Mouse (Mus musculus): ENCODE measurements at regions not wholly inside any gene's neighbourhood (a gene's known extent, or its start where the extent isn't known, plus 50 kb on each side); places are given as distances from the start of the nearest gene placed in this dataset.

DNA sequence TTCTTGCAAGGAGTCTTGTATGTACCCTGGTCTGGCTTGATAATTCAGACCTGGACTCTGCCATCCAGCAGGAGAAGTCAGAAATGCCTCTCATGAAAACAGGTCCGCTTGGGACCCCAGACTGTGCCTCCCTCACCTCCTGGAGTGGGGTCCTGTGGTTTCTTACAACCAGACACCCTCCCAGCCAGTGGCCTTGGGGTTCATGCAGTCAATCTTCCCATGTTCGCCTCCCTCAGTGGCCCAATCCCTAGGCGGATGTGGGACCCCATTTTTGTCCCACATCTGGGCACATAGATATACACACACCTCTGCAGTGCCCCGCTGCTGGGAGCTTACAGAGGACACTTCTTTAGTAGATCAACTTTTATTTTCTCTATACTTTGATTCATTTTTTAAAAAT lies 217.7 kb downstream of the Lrfn2 start:
- DNase-seq = no peak

- no peak for DNase-seq
Observed at GRCm38 (mm10) chr17:49150971-49151422, 218.8 kb downstream of the Lrfn2 start.

DNA sequence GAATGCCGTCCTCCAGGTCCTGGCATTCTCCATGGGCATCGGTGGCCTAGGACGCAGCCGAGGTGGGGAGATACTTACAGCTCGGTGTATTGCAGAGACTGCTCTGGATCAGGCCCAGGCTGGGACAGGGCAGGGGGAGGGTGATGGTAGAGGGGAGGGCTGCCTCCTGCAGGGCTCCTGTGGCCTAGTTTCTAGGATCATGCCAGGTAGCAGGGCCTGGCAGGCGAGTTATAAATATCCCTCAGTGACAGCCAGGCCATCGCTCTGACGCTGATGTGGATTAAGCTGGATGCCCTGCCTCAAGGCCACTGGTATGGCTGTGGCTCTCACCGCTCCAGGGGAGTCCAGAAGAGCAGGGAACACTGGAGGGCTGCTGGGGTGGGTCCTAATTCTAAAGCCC lies 221.8 kb downstream of the Lrfn2 start:
- DNase-seq = no peak

DNA sequence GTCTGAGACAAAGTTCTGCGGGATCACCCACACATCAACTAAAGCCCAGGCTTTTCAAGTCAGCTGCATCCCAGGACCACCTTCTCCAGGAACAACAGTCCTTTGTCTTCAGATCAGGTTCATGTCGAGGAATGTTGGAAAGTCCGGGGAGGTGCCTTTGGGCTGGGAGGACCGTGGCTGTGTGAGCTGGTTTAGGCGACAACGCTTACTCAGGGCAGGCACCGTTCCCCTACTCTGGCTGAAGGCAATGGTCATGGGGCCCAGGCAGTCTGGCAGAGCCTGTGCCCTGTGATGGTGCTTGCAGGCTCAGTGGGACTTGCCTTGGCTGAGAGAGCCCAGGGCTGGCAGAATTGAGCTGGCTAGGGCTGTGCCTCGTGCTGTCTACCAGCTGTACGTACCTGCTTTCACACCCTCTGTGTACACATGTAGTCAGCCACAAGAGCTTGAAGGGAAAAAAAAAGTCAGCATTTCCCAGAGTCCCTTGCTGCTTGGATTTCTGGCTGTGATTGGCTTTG lies 222.9 kb downstream of the Lrfn2 start:
- no peak for DNase-seq

- no peak for DNase-seq
Observed at GRCm38 (mm10) chr17:49157586-49157985, 225.4 kb downstream of the Lrfn2 start.

DNA sequence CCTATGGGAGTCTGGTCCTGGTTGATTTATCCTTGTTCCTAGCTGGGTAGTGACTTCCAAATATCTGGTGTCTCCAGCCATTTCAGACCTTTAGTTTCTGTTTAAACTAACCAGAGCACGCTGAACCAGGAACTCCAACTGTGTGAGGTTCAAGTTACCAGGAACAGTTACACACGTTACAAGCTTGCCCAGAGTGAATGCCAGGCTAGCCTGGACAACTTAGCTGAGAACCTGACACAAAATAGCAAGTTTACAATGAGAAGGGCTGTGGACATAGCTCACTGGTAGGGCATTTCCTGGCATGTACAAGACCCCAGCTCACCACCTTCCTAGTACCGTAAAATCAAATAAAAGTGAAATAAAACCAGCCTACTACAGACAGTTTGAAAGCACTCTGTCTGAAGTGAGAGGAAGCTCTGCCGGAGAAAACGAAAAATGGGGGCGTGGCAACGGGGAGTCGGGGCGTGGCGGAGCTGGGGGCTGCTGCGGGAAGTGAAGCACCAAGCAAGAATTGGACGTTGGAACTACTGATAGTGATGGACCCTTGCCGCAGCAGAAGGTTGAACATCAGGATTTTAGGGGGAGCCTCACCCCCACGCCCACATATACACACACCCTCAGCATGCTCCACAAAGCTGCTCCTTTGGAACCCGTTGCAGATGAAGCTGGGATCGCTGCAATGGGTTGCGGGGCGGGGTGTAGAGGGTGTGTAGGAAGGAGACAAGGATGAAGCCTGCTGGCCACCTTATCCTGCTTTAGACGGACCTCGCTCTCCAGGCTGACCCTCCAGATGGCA lies 239.3 kb downstream of the Lrfn2 start:
- DNase-seq = peak; percentile 39

DNA sequence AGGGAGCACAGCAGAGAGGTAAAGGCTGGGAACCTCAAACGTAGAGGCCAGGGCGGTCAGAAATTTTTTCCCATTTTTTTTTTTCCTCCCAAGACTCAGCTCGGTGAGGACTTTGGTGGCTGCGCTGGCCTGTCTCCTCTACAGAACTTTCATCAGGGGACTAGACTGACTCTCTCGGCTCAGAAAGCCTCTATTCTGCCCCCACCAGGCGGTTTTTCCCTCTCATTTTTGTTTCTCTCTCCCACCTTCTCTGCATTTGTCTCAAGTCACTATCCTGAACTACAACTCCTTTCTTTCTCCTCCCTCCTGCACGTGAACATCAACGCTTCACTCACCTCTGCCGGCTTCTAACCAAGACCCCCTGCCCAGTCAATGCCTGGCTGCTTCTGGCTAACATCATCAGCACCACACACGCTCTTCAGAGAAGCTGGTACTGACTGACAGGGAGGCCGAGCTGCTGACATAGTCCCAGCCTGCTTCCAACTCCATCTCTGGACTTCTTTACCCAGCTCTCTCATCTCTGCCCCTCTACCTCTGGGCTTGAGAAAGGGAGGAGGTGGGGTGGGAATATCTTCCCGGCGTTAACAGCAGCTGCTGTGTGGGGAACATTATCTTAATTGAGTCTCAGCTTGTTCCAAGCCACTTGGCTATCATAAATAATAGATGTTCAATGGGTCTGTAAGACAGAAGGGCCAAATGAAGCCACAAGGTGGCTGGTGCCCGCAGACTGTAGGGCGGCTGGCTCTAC lies 240.0 kb downstream of the Lrfn2 start:
- DNase-seq = no peak

DNA sequence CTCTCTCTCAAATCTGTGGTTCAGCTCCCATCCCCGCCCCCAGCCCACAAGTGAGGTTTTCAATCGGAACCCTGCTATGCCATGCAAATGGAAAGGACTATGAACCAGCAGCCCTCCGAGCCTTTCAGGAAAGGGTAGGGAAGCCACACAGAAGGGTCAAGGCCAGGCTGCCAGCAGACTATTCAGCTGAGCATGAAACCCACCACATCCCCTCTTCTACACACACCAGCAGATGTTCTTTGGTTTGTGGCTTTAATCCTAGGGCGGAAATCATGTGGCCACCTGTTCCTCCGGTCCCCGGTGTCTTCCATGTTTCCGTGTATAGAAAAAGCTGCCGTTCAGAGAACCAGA lies 240.6 kb downstream of the Lrfn2 start:
- DNase-seq = no peak

DNA sequence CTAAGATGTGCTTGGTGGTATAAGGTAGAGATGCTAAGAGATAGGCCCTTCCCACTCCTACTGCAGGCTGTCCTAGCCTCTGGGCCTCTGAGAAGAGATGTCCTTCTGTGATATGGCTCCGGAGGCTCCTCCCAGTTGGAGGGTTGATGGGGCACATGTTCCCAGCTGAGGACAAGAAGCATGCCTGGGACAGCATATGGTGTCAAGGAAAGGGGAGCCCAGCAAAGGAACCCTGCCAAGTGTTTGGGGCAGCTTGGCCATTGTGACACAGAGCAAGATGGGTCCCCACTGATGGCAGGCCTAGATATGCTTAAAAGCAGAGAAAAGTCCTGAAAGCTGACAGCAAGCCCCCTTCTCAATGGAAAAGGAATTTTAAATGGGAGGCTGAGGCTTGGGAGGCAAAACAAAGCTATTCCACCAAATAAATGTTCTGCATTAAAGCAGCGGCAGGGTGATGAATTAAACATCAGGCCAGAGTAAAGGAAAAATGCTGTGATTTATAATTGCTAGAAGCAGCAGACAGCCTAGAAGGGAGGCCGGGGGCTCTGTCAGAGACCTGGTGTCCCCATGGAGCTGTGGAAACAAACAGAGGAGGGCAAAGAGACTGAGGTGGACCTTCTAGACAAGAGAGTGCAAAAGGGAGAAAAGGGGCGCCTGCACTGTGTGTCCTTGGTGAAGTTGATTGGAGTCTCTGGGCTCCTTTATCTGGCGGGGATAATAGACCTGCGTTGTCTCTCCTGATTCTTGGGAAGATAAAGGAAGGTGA lies 246.0 kb downstream of the Lrfn2 start:
- DNase-seq = no peak

DNA sequence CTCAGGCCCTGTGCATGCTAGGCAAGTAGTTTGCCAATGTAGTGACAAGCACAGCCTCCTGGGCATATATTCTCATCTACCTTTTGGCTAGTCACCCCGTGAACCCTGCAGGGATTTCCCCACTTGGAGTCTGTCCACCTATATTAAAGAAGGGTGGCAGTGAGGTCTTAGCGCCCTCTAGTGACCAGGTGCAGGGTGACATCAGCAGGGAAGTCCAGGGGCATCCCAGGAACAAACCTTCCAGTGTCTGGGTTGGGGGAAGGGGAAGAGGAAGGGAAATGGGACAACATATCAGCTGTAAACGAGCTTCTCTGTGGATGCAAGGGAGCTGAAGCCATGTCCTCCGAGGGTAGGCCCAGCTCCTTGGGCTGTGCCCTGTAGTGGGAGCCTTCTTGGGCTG lies 245.7 kb upstream of the Mocs1 start:
- DNase-seq = peak; percentile 45

- DNase-seq = no peak
Observed at GRCm38 (mm10) chr17:49183917-49184316, 244.2 kb upstream of the Mocs1 start.

GRCm38 (mm10) chr17:49185052-49185612 lies 243.0 kb upstream of the Mocs1 start:
- DNase-seq = no peak

DNA sequence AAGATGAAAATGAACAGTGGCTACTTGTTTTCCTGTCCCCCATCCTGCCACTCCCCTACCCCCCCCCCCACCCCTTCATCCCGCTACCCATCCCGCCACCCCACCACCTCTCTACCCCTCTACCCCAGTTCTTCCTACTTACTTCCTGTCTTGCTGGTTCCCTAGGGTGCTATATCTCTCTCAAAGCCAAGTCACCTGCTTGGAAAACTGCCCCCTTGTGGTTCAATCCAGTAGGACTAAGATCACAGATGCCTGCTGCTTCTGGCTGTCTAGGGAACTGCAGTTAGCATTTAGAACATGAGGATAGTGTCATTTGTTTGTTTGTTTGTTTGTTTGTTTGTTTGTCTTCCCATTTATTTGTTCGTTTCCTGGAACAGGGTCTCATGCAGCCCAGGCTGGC lies 238.4 kb upstream of the Mocs1 start:
- no peak for DNase-seq

DNA sequence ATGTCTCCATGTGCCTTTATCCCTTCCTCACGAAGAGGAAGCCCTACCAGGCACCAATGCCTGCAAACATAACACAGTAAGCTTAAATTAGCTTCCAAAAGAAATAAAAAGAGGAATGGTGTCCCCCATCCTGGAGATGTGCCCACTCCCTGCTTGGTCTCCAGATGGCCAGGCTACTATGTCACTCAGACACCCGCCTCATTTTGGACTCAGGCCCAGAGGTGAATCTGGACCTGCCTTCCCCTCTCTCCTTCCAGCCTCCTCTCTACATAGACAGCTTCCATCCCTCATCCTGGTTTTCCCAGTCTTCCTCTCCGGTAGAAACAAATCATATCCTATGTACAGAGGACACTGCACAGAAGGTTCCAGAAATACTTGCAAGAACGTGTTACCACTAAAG lies 237.8 kb upstream of the Mocs1 start:
- DNase-seq = peak; percentile 29

DNA sequence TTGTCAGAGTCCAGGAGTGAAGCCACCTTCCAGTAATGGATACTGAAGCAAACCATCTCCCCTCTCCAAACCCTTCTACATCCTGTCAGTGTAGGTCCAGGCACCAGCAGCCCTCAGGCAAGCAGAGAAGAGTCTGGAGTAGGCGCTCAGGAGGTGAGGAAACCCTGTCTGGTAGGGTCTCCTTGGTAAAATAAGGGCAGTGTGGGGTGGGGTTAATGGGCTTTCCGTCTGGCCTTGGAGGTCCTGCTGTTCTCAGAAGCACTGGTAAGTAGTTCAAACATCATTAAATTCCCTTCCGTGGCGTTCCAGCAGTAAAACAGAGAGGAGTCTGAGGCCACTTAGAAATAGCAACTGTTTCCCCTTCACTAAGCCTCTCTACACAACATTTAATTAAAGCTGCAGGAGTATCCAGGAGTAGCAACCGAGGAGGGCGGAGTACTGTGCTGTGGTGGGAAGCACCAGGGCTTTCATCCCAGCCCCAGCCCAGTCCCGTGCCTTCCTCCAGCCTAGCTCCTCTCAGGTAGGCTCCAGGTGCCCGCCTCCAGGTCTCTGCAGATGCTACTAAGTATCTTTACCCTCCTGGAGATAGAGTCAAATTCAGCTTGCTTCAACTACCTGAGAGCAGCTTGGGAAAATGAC lies 232.0 kb upstream of the Mocs1 start:
- no peak for DNase-seq

- DNase-seq = no peak
Observed at GRCm38 (mm10) chr17:49201495-49201894, 226.7 kb upstream of the Mocs1 start.

GRCm38 (mm10) chr17:49205095-49205494 lies 223.1 kb upstream of the Mocs1 start:
- no peak for DNase-seq

DNA sequence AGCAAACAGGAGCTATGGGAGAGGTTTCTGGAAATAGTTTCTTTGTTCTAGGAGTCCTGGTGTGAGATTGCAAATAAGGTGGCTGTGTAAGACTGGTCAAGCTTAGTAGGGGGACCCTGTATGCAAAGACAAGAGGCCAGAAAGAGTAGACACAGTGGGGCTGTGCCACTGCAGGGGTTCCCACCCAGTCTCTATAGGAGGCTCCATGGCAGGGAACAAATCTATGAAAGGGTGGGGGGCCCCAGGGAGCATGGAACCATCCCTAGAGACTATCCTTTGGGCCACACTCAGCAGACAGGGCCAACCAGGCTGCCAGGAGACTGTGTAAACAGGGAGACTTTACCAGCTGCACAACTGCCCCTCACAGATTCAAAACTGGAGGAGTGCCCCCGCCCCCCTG lies 222.6 kb upstream of the Mocs1 start:
- no peak for DNase-seq

GRCm38 (mm10) chr17:49206708-49207107 lies 221.5 kb upstream of the Mocs1 start:
- DNase-seq = no peak

- no peak for DNase-seq
Observed at GRCm38 (mm10) chr17:49208315-49208820, 219.8 kb upstream of the Mocs1 start.

DNA sequence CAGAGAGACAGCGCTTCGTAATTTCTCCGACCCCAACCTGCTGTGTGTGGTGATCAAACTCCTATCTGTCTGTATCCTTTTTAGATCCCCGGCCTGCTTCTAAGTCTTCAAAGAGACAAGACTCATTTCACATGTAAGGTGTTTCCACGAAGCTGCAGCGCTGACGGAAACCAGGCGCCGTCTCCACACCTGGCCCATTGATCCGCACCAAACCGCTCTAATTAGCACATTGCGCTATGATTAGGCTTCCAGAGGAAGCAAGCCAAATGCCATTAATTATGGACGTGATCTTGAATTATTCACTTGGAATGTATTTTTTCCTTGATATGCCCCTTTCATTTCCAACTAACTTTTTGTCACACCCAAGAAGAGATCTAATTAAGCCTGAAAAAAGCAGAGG lies 215.2 kb upstream of the Mocs1 start:
- no peak for DNase-seq

DNA sequence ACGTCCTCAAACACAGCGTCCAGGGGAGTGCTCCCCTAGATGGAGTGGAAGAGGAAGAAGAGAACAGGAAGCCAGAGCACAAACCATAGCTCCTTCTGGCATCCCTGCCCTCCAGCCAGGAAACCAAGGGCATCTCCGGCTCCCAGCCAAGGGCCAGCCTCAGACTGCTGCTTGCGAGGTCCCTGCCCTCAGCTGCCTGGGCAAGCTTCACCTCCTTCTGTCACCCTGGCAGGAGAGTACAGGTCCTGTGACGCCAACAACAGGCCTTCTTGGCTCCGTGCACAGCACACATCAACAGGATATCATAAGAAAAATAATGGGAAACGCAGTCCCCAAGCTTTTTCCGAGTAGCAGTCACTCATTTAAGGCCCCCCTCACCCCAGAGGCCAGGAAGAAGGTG lies 212.9 kb upstream of the Mocs1 start:
- DNase-seq = peak; percentile 14

Data from adrenal gland, postnatal 25 days (tissue).